Mouse (Mus musculus) heart, embryonic 16.5 days (tissue): ENCODE results near the gene Crybg2. TPM values are rescaled to one million over a fixed set of nuclear protein-coding genes. Genes with fewer than 3 reads are reported as not detected.

Experiments
- ATAC-seq: fragments of 200-750 bp; cut with Nextera tagmentation; replicated peaks from 2 replicates; pipeline ENCODE4 v1.8.0; 2017; ENCODE audit warnings: moderate number of reproducible peaks; ENCODE audit not compliant: insufficient read depth, low FRiP score; ENCODE audit errors: extremely low read depth
- H3K27ac ChIP-seq: fragments of 300-500 bp; sonication (generic); 2 replicates; pipeline ENCODE4 v1.5.1; 2014; ENCODE audit warnings: mild to moderate bottlenecking, low read length, control low read depth, moderate library complexity
- H3K27me3 ChIP-seq: fragments of 300-500 bp; sonication (generic); 2 replicates; pipeline ENCODE4 v1.6.1; 2014; ENCODE audit warnings: low read length, mixed read lengths; ENCODE audit not compliant: control insufficient read depth, insufficient read depth
- H3K36me3 ChIP-seq: fragments of 300-500 bp; sonication (generic); 2 replicates; pipeline ENCODE4 v1.6.1; 2014; ENCODE audit not compliant: control insufficient read depth, insufficient read depth
- H3K4me1 ChIP-seq: fragments of 300-500 bp; sonication (generic); 2 replicates; pipeline ENCODE4 v1.6.1; 2014; ENCODE audit warnings: low read length, mixed read lengths; ENCODE audit not compliant: control insufficient read depth, insufficient read depth
- H3K4me2 ChIP-seq: fragments of 300-500 bp; sonication (generic); 2 replicates; pipeline ENCODE4 v1.6.1; 2014; ENCODE audit warnings: low read depth, mild to moderate bottlenecking, control low read depth, low read length
- H3K4me3 ChIP-seq: fragments of 300-500 bp; sonication (generic); 2 replicates; pipeline ENCODE4 v1.5.1; 2014; ENCODE audit warnings: mild to moderate bottlenecking, control low read depth, low read length
- H3K9ac ChIP-seq: fragments of 300-500 bp; sonication (generic); 2 replicates; pipeline ENCODE4 v1.6.1; 2014; ENCODE audit warnings: low read length, control low read depth
- H3K9me3 ChIP-seq: fragments of 300-500 bp; sonication (generic); replicated peaks from 2 replicates; pipeline ENCODE4 v1.6.1; 2016; ENCODE audit warnings: low read length; ENCODE audit not compliant: control insufficient read depth
- WGBS: fragments of 180-500 bp; shearing (Covaris S2); extraction: QIAGEN DNeasy Blood & Tissue Kit; methylation state at CpG from one replicate; pipeline ENCODE4 v1.1.7; 2014; 5-methylcytosine and 5-hydroxymethylcytosine counted together
- polyA plus RNA-seq: library from polyadenylated mRNA; unstranded; fragments of >200 nt; fragmentation: Nextera tagmentation; extraction: Ambion mirVana; gene quantifications from 2 replicates; pipeline ENCODE4 v1.2.1, GENCODE M21; 2015

The Crybg2 gene
- polyA plus RNA-seq, 1 experiment from 2014 or later: 0.91 TPM

GRCm38 (mm10) chr4:134019210-134019609 lies 41.4 kb upstream of the Crybg2 start:
- H3K9me3 ChIP-seq: no peaks in the 10 kb centered on the region
- H3K4me1 ChIP-seq: peaks cover 9% of the 10 kb centered on the region
- peaks cover 49% of the 10 kb centered on the region for H3K27me3 ChIP-seq
- WGBS: 3% methylated on average over 7 of the region's 10 CpGs
- ATAC-seq: no peak
- no peak overlapping the region for H3K4me2 ChIP-seq
- no peak overlapping the region for H3K27ac ChIP-seq
- H3K4me3 ChIP-seq: no peak overlapping the region
- no peak overlapping the region for H3K9ac ChIP-seq
- no peaks in the 10 kb centered on the region for H3K36me3 ChIP-seq

- peaks cover 49% of the 10 kb centered on the region for H3K27me3 ChIP-seq
- H3K27ac ChIP-seq: no peak overlapping the region
- no peak overlapping the region for H3K4me2 ChIP-seq
These were observed 40.8 kb upstream of the Crybg2 start for GRCm38 (mm10) chr4:134019641-134020351.

GRCm38 (mm10) chr4:134020621-134021020 lies 40.0 kb upstream of the Crybg2 start:
- peaks cover 9% of the 10 kb centered on the region for H3K4me1 ChIP-seq
- no peak overlapping the region for H3K4me2 ChIP-seq
- 2% methylated on average over 11 of the region's 11 CpGs for WGBS
- H3K36me3 ChIP-seq: no peaks in the 10 kb centered on the region
- no peaks in the 10 kb centered on the region for H3K9me3 ChIP-seq
- no peak for ATAC-seq
- H3K9ac ChIP-seq: no peak overlapping the region
- no peak overlapping the region for H3K27ac ChIP-seq
- H3K4me3 ChIP-seq: no peak overlapping the region
- H3K27me3 ChIP-seq: peaks cover 49% of the 10 kb centered on the region

More at GRCm38 (mm10) chr4:134019641-134020351, 40.8 kb upstream of the Crybg2 start:
- Histone ChIP-seq H3K36me3 (no peaks in the 10 kb centered on the region), H3K9ac (no peak overlapping the region), H3K4me1 (peaks cover 9% of the 10 kb centered on the region), H3K9me3 (no peaks in the 10 kb centered on the region), H3K4me3 (no peak overlapping the region)
- WGBS: 2% methylated on average over 16 of the region's 16 CpGs
- no peak for ATAC-seq

GRCm38 (mm10) chr4:134025802-134026201 lies 34.8 kb upstream of the Crybg2 start:
- WGBS: 70% methylated on average over 9 of the region's 9 CpGs
- H3K9me3 ChIP-seq: no peaks in the 10 kb centered on the region

GRCm38 (mm10) chr4:134035953-134036352 lies 24.7 kb upstream of the Crybg2 start:
- 6% methylated on average over 16 of the region's 16 CpGs for whole genome bisulfite sequencing

More at GRCm38 (mm10) chr4:134025802-134026201, 34.8 kb upstream of the Crybg2 start:
- no peaks in the 10 kb centered on the region for H3K36me3 ChIP-seq
- no peak for ATAC-seq
- H3K27ac ChIP-seq: no peak overlapping the region
- no peak overlapping the region for H3K4me2 ChIP-seq
- no peak overlapping the region for H3K9ac ChIP-seq
- H3K4me1 ChIP-seq: no peaks in the 10 kb centered on the region
- H3K27me3 ChIP-seq: 0 out of 2 replicates have a peak, but pooled peaks cover 3% of the 10 kb centered on the region
- no peak overlapping the region for H3K4me3 ChIP-seq

GRCm38 (mm10) chr4:134041317-134042123 lies 19.1 kb upstream of the Crybg2 start:
- H3K9ac ChIP-seq: no peak overlapping the region
- no peak overlapping the region for H3K4me2 ChIP-seq
- H3K9me3 ChIP-seq: no peaks in the 10 kb centered on the region
- no peak overlapping the region for H3K27ac ChIP-seq
- H3K36me3 ChIP-seq: no peaks in the 10 kb centered on the region
- H3K4me3 ChIP-seq: no peak overlapping the region
- whole genome bisulfite sequencing: 32% methylated on average over 9 of the region's 9 CpGs
- no peak; the same call in 1 of the 2 replicates for ATAC-seq
- no peaks in the 10 kb centered on the region for H3K4me1 ChIP-seq
- no peaks in the 10 kb centered on the region for H3K27me3 ChIP-seq

More at GRCm38 (mm10) chr4:134035953-134036352, 24.7 kb upstream of the Crybg2 start:
- Histone ChIP-seq H3K27me3 (no peaks in the 10 kb centered on the region), H3K9me3 (no peaks in the 10 kb centered on the region), H3K9ac (no peak overlapping the region), H3K36me3 (no peaks in the 10 kb centered on the region), H3K4me3 (no peak overlapping the region), H3K4me2 (no peak overlapping the region), H3K27ac (no peak overlapping the region), H3K4me1 (peaks cover 2% of the 10 kb centered on the region)
- 0 out of 2 replicates have a peak, but pooled peaks have one; percentile 37 for ATAC-seq

GRCm38 (mm10) chr4:134043041-134043440 lies 17.6 kb upstream of the Crybg2 start:
- 34% methylated on average over 2 of the region's 2 CpGs for WGBS

GRCm38 (mm10) chr4:134047648-134048047 lies 13.0 kb upstream of the Crybg2 start:
- H3K4me1 ChIP-seq: peaks cover 6% of the 10 kb centered on the region
- H3K4me3 ChIP-seq: no peak overlapping the region
- H3K27ac ChIP-seq: no peak overlapping the region
- no peaks in the 10 kb centered on the region for H3K27me3 ChIP-seq
- H3K36me3 ChIP-seq: no peaks in the 10 kb centered on the region
- no peaks in the 10 kb centered on the region for H3K9me3 ChIP-seq
- no peak overlapping the region for H3K9ac ChIP-seq
- WGBS: 28% methylated on average over 5 of the region's 5 CpGs
- H3K4me2 ChIP-seq: no peak overlapping the region
- no peak for ATAC-seq

More at GRCm38 (mm10) chr4:134043041-134043440, 17.6 kb upstream of the Crybg2 start:
- H3K9me3 ChIP-seq: no peaks in the 10 kb centered on the region
- no peak overlapping the region for H3K4me3 ChIP-seq
- no peak overlapping the region for H3K27ac ChIP-seq
- no peak overlapping the region for H3K9ac ChIP-seq
- no peaks in the 10 kb centered on the region for H3K27me3 ChIP-seq
- H3K4me1 ChIP-seq: no peaks in the 10 kb centered on the region
- no peak overlapping the region for H3K4me2 ChIP-seq
- ATAC-seq: no peak
- no peaks in the 10 kb centered on the region for H3K36me3 ChIP-seq

GRCm38 (mm10) chr4:134051912-134052311 lies 8.7 kb upstream of the Crybg2 start:
- Histone ChIP-seq H3K4me3 (no peak overlapping the region), H3K4me2 (no peak overlapping the region), H3K4me1 (peaks cover 11% of the 10 kb centered on the region), H3K9ac (no peak overlapping the region), H3K9me3 (no peaks in the 10 kb centered on the region), H3K36me3 (no peaks in the 10 kb centered on the region), H3K27ac (no peak overlapping the region), H3K27me3 (no peaks in the 10 kb centered on the region)
- 83% methylated on average over 5 of the region's 5 CpGs for WGBS
- ATAC-seq: no peak
